Mouse (Mus musculus) cerebellum, adult 2 months (tissue): Measurements from ENCODE around the gene Adgrl1. TPM values are rescaled to one million over a fixed set of nuclear protein-coding genes. Genes with fewer than 3 reads are reported as not detected.

ENCODE experiments used
- DNase-seq, 2 experiments: peaks; one replicate each; pipeline ENCODE4 v3.0.0; 2021
- H3K27ac ChIP-seq: fragments of 200-500 bp; 2 replicates; pipeline ENCODE4 v1.5.1; 2012; ENCODE audit warnings: low read length, control low read depth, inconsistent platforms; ENCODE audit not compliant: insufficient read depth
- H3K27me3 ChIP-seq: fragments of 200-500 bp; 2 replicates; pipeline ENCODE4 v1.6.1; 2012; ENCODE audit warnings: inconsistent platforms, mild to moderate bottlenecking, low read length, moderate library complexity; ENCODE audit not compliant: control insufficient read depth, insufficient read depth
- H3K4me1 ChIP-seq: fragments of 200-500 bp; 2 replicates; pipeline ENCODE4 v1.6.1; 2011; ENCODE audit warnings: low read length; ENCODE audit not compliant: control insufficient read depth, insufficient read depth
- H3K4me3 ChIP-seq: fragments of 200-500 bp; replicated peaks from 2 replicates; pipeline ENCODE3; 2011; ENCODE audit warnings: mild to moderate bottlenecking, low read depth, low read length, control low read depth; ENCODE audit not compliant: insufficient read depth
- CTCF ChIP-seq: fragments of 200-500 bp; IDR thresholded peaks from 2 replicates; pipeline ENCODE4 v1.5.1; 2011; ENCODE audit warnings: low read depth, mild to moderate bottlenecking, control low read depth, low read length, moderate library complexity, borderline replicate concordance; ENCODE audit not compliant: insufficient read depth
- POLR2A ChIP-seq: fragments of 200-500 bp; IDR thresholded peaks from 2 replicates; pipeline ENCODE4 v1.6.1; 2011; ENCODE audit warnings: low read length, control low read depth, borderline replicate concordance; ENCODE audit not compliant: insufficient read depth
- WGBS: fragments of 180-500 bp; shearing (Covaris S2); methylation state at CpG from one replicate; pipeline ENCODE4 v1.1.7; 2018; 5-methylcytosine and 5-hydroxymethylcytosine counted together
- polyA plus RNA-seq: library from polyadenylated mRNA; depleted of rRNA; stranded (reverse); fragments of >200 nt; gene quantifications from 2 replicates; pipeline ENCODE4 v1.2.3, GENCODE M21; 2012

The Adgrl1 gene
- polyA plus RNA-seq, 1 experiment, result 164 TPM

GRCm38 (mm10) chr8:83898456-83898855, 1.4 kb upstream of the Adgrl1 start:
- Histone ChIP-seq H3K4me1 (peaks cover 31% of the 10 kb centered on the region), H3K27me3 (no peaks in the 10 kb centered on the region), H3K27ac (peak overlapping the region; percentile 99), H3K4me3 (peak overlapping the region; percentile 75)
- 2% methylated on average over 10 of the region's 10 CpGs for WGBS
- peak; percentile 61 for DNase-seq
- TF ChIP-seq POLR2A, result peak; percentile 23; the same call in 1 of the 2 replicates
- no peak for TF ChIP-seq CTCF

- TF ChIP-seq CTCF (no peak), POLR2A (no peak)
- peaks cover 36% of the 10 kb centered on the region for H3K4me1 ChIP-seq
- DNase-seq, result peak in 1 of 2 experiments; percentile 95
- peak overlapping the region; percentile 75 for H3K4me3 ChIP-seq
- 1% methylated on average over 13 of the region's 13 CpGs for WGBS
- peak overlapping the region; percentile 99 for H3K27ac ChIP-seq
- no peaks in the 10 kb centered on the region for H3K27me3 ChIP-seq
These were observed 931 bp upstream of the Adgrl1 start for GRCm38 (mm10) chr8:83898985-83899362.

- Histone ChIP-seq H3K4me3 (peak overlapping the region; percentile 75), H3K4me1 (peaks cover 47% of the 10 kb centered on the region), H3K27ac (peak overlapping the region; percentile 92), H3K27me3 (no peaks in the 10 kb centered on the region)
- no peak for DNase-seq
- WGBS, result under 1% methylated on average over 81 of the region's 100 CpGs
- no peak for TF ChIP-seq POLR2A
- no peak for TF ChIP-seq CTCF
These were observed 506 bp downstream of the Adgrl1 start for GRCm38 (mm10) chr8:83900266-83900956.

- no peaks in the 10 kb centered on the region for H3K27me3 ChIP-seq
- WGBS, result under 1% methylated on average over 39 of the region's 40 CpGs
- DNase-seq, result peak; percentile 74 to 81
- peak overlapping the region; percentile 75 for H3K4me3 ChIP-seq
- peak overlapping the region; percentile 92 for H3K27ac ChIP-seq
- peaks cover 45% of the 10 kb centered on the region for H3K4me1 ChIP-seq
- TF ChIP-seq POLR2A (no peak), CTCF (no peak)
These were observed 1.0 kb downstream of the Adgrl1 start for GRCm38 (mm10) chr8:83900957-83901270.

GRCm38 (mm10) chr8:83901566-83902485, 1.9 kb downstream of the Adgrl1 start:
- peak; percentile 43 to 47 for DNase-seq
- Histone ChIP-seq H3K4me3 (peak overlapping the region; percentile 75), H3K27ac (peak overlapping the region; percentile 27; the same call in 1 of the 2 replicates), H3K27me3 (no peaks in the 10 kb centered on the region), H3K4me1 (peaks cover 47% of the 10 kb centered on the region)
- no peak for TF ChIP-seq CTCF
- TF ChIP-seq POLR2A, result no peak
- 2% methylated on average over 14 of the region's 14 CpGs for WGBS

GRCm38 (mm10) chr8:83902961-83903666, 3.2 kb downstream of the Adgrl1 start:
- peak overlapping the region; percentile 75 for H3K4me3 ChIP-seq
- H3K27ac ChIP-seq, result no peak overlapping the region
- peak; percentile 59 to 62 for DNase-seq
- WGBS, result 4% methylated on average over 12 of the region's 13 CpGs
- peaks cover 51% of the 10 kb centered on the region for H3K4me1 ChIP-seq
- H3K27me3 ChIP-seq, result no peaks in the 10 kb centered on the region
- TF ChIP-seq POLR2A, result no peak

- Histone ChIP-seq H3K27ac (0 out of 2 replicates have a peak overlapping the region, but pooled peaks have one; percentile 11), H3K4me1 (peaks cover 72% of the 10 kb centered on the region), H3K4me3 (peak overlapping the region; percentile 8), H3K27me3 (no peaks in the 10 kb centered on the region)
- WGBS, result 3% methylated on average over 6 of the region's 6 CpGs
- no peak for TF ChIP-seq POLR2A
- no peak for TF ChIP-seq CTCF
- DNase-seq, result no peak
These were observed 8.7 kb downstream of the Adgrl1 start for GRCm38 (mm10) chr8:83908583-83908982.

- H3K4me3 ChIP-seq, result no peak overlapping the region
- TF ChIP-seq POLR2A (no peak), CTCF (no peak)
- no peaks in the 10 kb centered on the region for H3K27me3 ChIP-seq
- DNase-seq, result no peak
- WGBS, result 27% methylated on average over 8 of the region's 8 CpGs
- H3K4me1 ChIP-seq, result peaks cover 72% of the 10 kb centered on the region
- no peak overlapping the region for H3K27ac ChIP-seq
These were observed 9.4 kb downstream of the Adgrl1 start for GRCm38 (mm10) chr8:83909311-83909710.
